Mouse (Mus musculus): ENCODE results near the gene Tmem189.

DNA sequence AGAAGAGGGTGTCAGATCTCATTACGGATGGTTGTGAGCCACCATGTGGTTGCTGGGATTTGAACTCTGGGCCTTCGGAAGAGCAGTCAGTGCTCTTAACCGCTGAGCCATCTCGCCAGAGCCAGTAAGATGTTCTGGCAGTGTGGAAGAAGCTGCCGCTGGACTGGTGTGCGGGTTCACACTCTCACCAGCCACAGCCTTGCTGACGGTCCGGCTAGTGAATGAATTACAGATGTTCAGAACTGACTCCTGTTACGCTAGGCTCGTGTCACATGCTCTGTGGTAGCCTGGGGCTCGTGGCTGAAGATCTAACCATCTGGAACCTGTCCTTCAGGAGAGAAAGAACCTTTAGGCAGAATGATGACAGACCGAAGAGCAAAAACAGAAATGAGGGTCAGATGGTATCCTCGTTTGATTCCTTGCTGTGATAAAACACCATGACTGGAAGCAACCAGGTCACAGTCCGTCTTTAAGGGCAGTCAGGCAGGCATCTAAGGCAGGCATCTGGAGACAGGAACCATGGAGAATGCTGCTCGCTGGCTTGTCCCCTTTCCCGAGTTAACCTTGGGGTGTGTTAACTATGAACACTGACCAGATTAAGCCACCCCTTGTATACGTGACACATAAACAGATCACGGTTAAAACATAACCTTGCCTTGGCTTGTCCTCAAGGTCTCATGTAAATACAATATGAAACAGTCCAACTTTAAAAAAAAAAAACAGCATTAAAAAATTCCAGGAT is 23.5 kb downstream of the Tmem189 start:
- TF ChIP-seq CTCF (IDR thresholded peaks at IDR 0.05) = no peak
- TF ChIP-seq EP300 (IDR thresholded peaks at IDR 0.05) = no peak
